ENCODE assay signal across 18 mouse cellular contexts in genomic region chr19:7102039-7102438, GRCm38 (mm10). TPM values are rescaled to one million over a fixed set of nuclear protein-coding genes. Genes with fewer than 3 reads are reported as not detected.
"Had no signal": no experiment of that assay in that cellular context is flagged by ENCODE, and none has a peak within 500 bp of the region (broad histone marks: within the 10 kb centered on the region; RNA-seq: fewer than 3 reads in every experiment).

No protein-coding gene starts in this region.

- H3K36me3 ChIP-seq: limb, embryonic 12.5 days; limb, embryonic 15.5 days; stomach, embryonic 15.5 days had no signal

- H3K27ac ChIP-seq: limb, embryonic 12.5 days; limb, embryonic 15.5 days; liver, embryonic 14.5 days; macrophage; stomach, embryonic 15.5 days had no signal

- H3K4me2 ChIP-seq: limb, embryonic 12.5 days; limb, embryonic 15.5 days; liver, embryonic 11.5 days; lung, embryonic 14.5 days; stomach, embryonic 15.5 days had no signal

- H3K4me3 ChIP-seq: limb, embryonic 12.5 days; limb, embryonic 15.5 days; stomach, embryonic 15.5 days had no signal

- ATAC-seq: liver, postnatal 0 days; lung, postnatal 0 days had no signal

- H3K9ac ChIP-seq: limb, embryonic 12.5 days; limb, embryonic 15.5 days; liver, embryonic 14.5 days; liver, postnatal 0 days; lung, embryonic 14.5 days; stomach, embryonic 15.5 days had no signal

- H3K9me3 ChIP-seq: limb, embryonic 12.5 days; limb, embryonic 15.5 days; stomach, embryonic 15.5 days had no signal

- DNase-seq: kidney, adult 18-20 months; kidney, adult 9 months; kidney, postnatal 14 days; kidney, postnatal 4 days; left cerebral cortex, postnatal 4 days; liver, postnatal 0 days; lung, embryonic 14.5 days; right cerebral cortex, adult 18-20 months; right cerebral cortex, postnatal 14 days; right cerebral cortex, postnatal 4 days; thymus, postnatal 25 days had no signal

RNA-seq across cellular contexts. Expression of gene Flrt1, which starts 3.5 kb away (rescaled TPM):
- polyA plus RNA-seq: macrophage had no signal
